Mouse (Mus musculus): ENCODE data around the gene Stk16. TPM values are rescaled to one million over a fixed set of nuclear protein-coding genes. Genes with fewer than 3 reads are reported as not detected.

Gene Stk16
- polyA plus RNA-seq (2014; fragmentation: Nextera tagmentation; extraction: Ambion mirVana): 120 and 144 TPM in 2 replicates

DNA sequence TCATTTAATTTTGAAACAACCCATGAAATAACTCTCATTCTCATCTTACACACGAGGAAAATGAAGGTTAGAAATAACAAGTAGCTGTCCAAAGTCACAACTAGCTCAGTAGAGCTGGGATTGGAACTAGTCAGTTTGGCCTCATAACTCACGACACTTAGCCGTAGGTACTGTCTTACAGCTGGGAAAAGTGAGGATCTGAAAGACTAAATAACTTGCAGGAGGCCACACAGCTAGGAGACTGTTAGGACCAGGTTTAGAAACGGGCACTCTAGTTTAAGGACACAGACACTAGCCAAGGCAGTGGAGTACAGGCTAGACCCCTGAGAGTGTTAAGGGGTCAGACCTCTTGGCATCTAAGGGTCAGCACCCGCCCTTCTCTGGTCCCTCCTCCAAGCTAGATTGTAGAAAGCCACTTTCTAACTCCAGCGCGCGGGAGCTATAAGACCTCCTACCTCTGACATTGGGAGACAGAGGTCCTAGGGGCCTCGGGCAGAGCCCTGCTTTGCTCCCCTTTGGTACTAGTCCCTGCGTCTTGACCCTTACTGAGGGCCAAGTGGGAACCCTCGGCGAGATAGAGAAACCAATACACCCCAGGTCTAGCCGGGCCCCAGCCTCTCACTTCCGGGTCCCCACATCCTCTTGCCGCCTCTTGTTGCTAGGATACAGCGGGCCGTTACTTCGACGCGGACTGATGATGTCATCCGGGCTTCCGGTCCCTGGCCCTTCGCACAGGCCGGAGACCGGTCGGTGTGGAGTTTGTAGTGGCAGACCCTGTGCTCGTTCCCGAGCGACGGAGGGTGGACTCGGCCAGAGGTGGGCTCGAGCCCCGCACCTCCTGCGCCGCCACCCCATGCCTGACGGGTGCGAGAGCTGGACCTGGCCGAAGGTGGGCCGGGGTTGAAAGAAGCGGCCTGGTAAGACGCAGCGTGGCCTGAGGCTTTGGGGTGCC, at the start of gene Stk16, which contains the start of gene Glb1l:
Stk16 (plus strand) TSS at position 703 of the 952 bp plus-strand sequence.
Glb1l (minus strand) TSS at position 678 of the 952 bp plus-strand sequence.
- peak within 1 kb of the TSS; percentile 96 for H3K4me2 ChIP-seq (ENCODE audit: low read length)
- H3K27ac ChIP-seq (replicated peaks; ENCODE audit: low read depth, low read length): 0 out of 2 replicates have a peak within 1 kb of the TSS, but pooled peaks have one; percentile 6
- 5% methylated on average over 42 of the region's 42 CpGs for WGBS
- no peaks in the 10 kb centered on the region for H3K9me3 ChIP-seq (ENCODE audit: control insufficient read depth, low read length)
- H3K4me3 ChIP-seq (replicated peaks; ENCODE audit: low read depth, low read length): peak within 1 kb of the TSS; percentile 71
- peaks cover 27% of the 10 kb centered on the region for H3K36me3 ChIP-seq (ENCODE audit: control insufficient read depth, insufficient read depth, low read length)
- ATAC-seq (ENCODE audit: low FRiP score, low TSS enrichment) (peak; percentile 94), DNase-seq (peak; percentile 98)
- peaks cover 27% of the 10 kb centered on the region for H3K4me1 ChIP-seq (ENCODE audit: control insufficient read depth, insufficient read depth, low read length)
- peak within 1 kb of the TSS; percentile 74 for H3K9ac ChIP-seq (replicated peaks; ENCODE audit: low read length)
- H3K27me3 ChIP-seq (ENCODE audit: control insufficient read depth, insufficient read depth, low read length): no peaks in the 10 kb centered on the region

DNA sequence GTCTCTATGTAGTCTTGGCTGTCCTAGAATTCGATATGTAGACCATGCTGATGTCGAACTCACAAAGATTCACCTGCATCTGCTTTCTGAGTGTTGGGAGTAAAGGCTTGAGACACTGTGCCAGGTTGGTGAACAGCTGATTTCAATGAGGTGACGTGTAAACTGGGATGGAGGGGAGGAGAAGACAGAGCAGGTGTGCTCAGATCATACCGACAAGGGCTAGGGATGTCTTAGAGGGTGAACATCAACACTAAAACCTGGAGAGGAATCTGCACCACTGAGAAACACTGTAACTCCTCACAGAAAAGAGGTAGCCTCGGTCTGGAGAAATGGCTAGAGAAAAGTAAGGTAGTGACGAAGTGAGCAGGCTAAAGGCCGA, 42.6 kb upstream of the Stk16 start:
- DNase-seq (no peak), ATAC-seq (ENCODE audit: low FRiP score, low TSS enrichment) (peak; percentile 25; the same call in 1 of the 2 replicates)
- peak overlapping the region; percentile 34; the same call in 1 of the 2 replicates for H3K9ac ChIP-seq (replicated peaks; ENCODE audit: low read length)
- H3K4me3 ChIP-seq (replicated peaks; ENCODE audit: low read depth, low read length): peak overlapping the region; percentile 77
- H3K27ac ChIP-seq (replicated peaks; ENCODE audit: low read depth, low read length): peak overlapping the region; percentile 85
- peaks cover 31% of the 10 kb centered on the region for H3K36me3 ChIP-seq (ENCODE audit: control insufficient read depth, insufficient read depth, low read length)
- no peaks in the 10 kb centered on the region for H3K9me3 ChIP-seq (ENCODE audit: control insufficient read depth, low read length)
- H3K4me2 ChIP-seq (ENCODE audit: low read length): peak overlapping the region; percentile 72
- H3K27me3 ChIP-seq (ENCODE audit: control insufficient read depth, insufficient read depth, low read length): no peaks in the 10 kb centered on the region
- 9% methylated on average over 7 of the region's 7 CpGs for WGBS
- H3K4me1 ChIP-seq (ENCODE audit: control insufficient read depth, insufficient read depth, low read length): peaks cover 7% of the 10 kb centered on the region

DNA sequence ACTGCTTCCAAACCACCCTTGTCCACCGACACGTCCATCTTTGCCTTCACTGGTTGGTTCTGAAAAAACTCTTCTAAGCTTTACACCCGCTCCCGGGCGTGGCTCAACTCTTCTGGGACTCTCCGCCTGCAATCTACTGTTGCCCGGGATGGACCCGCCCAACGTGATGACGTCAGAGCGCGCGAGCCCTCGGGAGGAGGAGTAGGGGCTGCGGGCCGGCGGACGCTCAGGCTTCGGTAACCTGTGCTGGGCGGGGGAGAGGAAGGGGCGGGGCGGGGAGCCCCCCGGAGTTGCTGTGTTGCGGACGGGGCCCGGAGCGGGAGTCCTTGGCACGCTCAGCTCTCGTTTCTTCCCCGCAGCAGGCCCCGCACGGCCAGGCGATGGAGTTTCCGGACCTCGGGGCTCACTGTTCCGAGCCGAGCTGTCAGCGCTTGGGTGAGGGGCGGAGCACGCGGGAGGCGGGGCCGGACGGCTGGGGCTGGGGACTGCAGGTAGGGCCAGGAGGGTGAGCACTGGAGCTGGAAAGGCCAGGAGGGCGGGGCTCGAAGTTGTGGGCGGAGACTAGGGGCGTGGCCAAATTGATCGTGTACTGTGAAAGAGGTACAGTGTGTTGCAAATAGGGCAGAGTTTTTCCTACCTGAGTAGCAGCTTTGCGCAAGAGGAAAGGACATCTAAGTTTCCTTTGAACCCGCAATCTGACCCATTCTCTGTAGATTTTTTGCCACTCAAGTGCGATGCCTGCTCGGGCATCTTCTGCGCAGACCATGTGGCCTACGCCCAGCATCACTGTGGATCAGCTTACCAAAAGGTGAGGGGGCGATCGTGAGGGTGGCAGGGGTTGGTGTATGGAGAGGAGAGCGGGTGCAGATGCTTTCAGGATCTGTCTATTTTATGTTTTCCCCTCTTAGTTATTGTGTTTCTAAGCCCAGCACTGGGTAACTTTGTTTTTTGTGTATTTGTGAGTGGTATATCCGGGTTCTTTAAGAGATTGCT, 41.9 kb upstream of the Stk16 start, which contains the start of gene Zfand2b:
Zfand2b (plus strand) TSS at position 175 of the 993 bp plus-strand sequence.
- H3K36me3 ChIP-seq (ENCODE audit: control insufficient read depth, insufficient read depth, low read length): peaks cover 38% of the 10 kb centered on the region
- peak within 1 kb of the TSS; percentile 59 for H3K9ac ChIP-seq (replicated peaks; ENCODE audit: low read length)
- H3K27ac ChIP-seq (replicated peaks; ENCODE audit: low read depth, low read length): peak within 1 kb of the TSS; percentile 85
- no peaks in the 10 kb centered on the region for H3K27me3 ChIP-seq (ENCODE audit: control insufficient read depth, insufficient read depth, low read length)
- ATAC-seq (ENCODE audit: low FRiP score, low TSS enrichment) (peak; percentile 95), DNase-seq (peak; percentile 97)
- H3K4me1 ChIP-seq (ENCODE audit: control insufficient read depth, insufficient read depth, low read length): peaks cover 7% of the 10 kb centered on the region
- H3K4me2 ChIP-seq (ENCODE audit: low read length): peak within 1 kb of the TSS; percentile 72
- 1% methylated on average over 59 of the region's 59 CpGs for WGBS
- H3K9me3 ChIP-seq (ENCODE audit: control insufficient read depth, low read length): no peaks in the 10 kb centered on the region
- peak within 1 kb of the TSS; percentile 77 for H3K4me3 ChIP-seq (replicated peaks; ENCODE audit: low read depth, low read length)

DNA sequence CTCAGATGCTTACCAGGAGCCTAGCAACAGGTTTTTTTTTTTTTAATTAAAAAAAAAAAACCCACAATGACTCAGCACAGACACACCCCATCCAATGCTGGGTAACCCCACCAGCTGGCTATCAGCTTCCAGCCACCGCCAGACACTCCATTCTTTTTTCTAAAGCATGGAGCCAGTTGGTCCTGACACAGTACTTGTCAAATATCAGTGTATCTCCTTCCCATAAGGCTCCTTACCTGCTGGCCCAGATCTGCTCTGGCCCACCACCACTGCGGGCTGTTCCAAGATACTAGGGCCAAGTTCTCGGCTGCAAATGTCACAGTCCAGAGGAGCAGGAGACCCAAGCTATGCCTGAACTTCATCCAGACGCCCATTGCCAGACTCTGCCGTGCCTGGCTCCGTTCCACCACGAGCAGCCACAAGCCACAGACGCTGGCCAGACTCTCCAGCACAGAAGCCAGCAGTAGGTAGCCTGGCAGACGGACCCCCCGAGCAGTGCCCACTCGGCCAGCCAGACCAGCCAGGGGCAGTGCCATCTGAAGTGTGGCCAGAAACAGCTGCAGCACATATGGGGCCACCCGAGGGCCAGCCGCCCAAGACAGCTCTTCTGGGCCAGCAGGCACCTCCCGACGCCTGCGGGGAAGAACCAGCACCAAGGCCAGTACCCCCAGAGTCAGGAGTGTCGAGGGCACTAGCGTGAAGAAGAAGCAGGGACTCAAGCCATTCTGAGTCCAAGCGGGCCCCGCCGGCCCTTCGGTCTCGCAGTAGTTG, 31.1 kb upstream of the Stk16 start:
- Histone ChIP-seq H3K9ac (replicated peaks; ENCODE audit: low read length) (peak overlapping the region; percentile 61), H3K4me2 (ENCODE audit: low read length) (peak overlapping the region; percentile 100), H3K27me3 (ENCODE audit: control insufficient read depth, insufficient read depth, low read length) (no peaks in the 10 kb centered on the region), H3K36me3 (ENCODE audit: control insufficient read depth, insufficient read depth, low read length) (peaks cover 60% of the 10 kb centered on the region), H3K27ac (replicated peaks; ENCODE audit: low read depth, low read length) (peak overlapping the region; percentile 57; the same call in 1 of the 2 replicates), H3K9me3 (ENCODE audit: control insufficient read depth, low read length) (no peaks in the 10 kb centered on the region), H3K4me3 (replicated peaks; ENCODE audit: low read depth, low read length) (peak overlapping the region; percentile 55), H3K4me1 (ENCODE audit: control insufficient read depth, insufficient read depth, low read length) (peaks cover 16% of the 10 kb centered on the region)
- DNase-seq (peak; percentile 39), ATAC-seq (ENCODE audit: low FRiP score, low TSS enrichment) (peak; percentile 7)
- WGBS: 6% methylated on average over 23 of the region's 23 CpGs

DNA sequence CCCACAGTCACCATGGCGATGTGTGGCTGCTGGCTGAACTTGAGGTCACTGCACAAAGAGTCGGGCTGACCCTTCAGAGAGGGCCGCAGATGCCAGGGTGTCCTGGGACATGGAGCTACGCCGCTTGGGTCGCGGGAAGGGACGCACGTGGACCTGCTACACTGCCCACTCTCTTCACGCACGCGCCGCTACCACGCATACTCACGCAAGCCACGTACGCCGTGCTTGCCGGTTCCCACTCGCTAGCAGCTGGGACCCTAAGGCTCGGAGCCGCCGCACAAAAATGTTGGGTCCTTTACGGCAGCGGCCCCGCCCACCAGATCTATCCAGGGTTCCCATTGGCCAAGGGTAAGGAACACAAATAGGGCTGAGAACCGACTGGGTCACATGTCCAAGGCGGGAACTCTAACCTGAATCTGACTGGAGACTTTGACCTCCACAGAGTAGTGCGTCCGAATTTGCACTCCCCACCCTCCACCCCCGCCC, 30.5 kb upstream of the Stk16 start, which contains the start of gene Abcb6:
Abcb6 (minus strand) TSS at position 288 of the 486 bp plus-strand sequence.
- H3K36me3 ChIP-seq (ENCODE audit: control insufficient read depth, insufficient read depth, low read length): peaks cover 62% of the 10 kb centered on the region
- peak; percentile 94 for ATAC-seq (ENCODE audit: low FRiP score, low TSS enrichment)
- under 1% methylated on average over 31 of the region's 31 CpGs for WGBS

DNA sequence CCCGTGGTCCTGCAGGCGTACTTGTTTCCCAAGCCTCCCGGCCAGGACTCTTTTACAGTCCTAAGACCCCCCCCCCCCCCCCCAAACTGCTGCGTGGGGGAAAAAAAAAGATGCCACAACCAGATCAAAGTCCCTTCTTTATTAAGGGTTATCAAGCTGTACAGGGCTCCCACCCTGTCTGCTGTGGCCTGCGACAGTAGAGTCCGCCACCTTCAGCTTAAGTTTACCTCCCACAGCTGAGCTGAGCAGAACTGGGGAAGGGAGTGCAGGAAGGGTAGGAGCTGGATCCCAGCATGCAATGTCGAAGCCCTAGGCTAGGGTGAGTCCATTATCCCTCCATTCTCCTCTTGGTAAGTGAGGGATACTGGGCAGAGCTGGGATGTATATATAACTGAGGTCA, 29.9 kb upstream of the Stk16 start:
- ATAC-seq (ENCODE audit: low FRiP score, low TSS enrichment): no peak
- 0 out of 2 replicates have a peak overlapping the region, but pooled peaks have one; percentile 57 for H3K27ac ChIP-seq (replicated peaks; ENCODE audit: low read depth, low read length)

More for the DNA sequence above, 30.5 kb upstream of the Stk16 start, which contains the start of gene Abcb6:
- Histone ChIP-seq H3K4me2 (ENCODE audit: low read length) (peak within 1 kb of the TSS; percentile 100), H3K9me3 (ENCODE audit: control insufficient read depth, low read length) (no peaks in the 10 kb centered on the region), H3K9ac (replicated peaks; ENCODE audit: low read length) (peak within 1 kb of the TSS; percentile 61), H3K4me1 (ENCODE audit: control insufficient read depth, insufficient read depth, low read length) (peaks cover 16% of the 10 kb centered on the region), H3K27me3 (ENCODE audit: control insufficient read depth, insufficient read depth, low read length) (no peaks in the 10 kb centered on the region), H3K27ac (replicated peaks; ENCODE audit: low read depth, low read length) (peak within 1 kb of the TSS; percentile 57; the same call in 1 of the 2 replicates), H3K4me3 (replicated peaks; ENCODE audit: low read depth, low read length) (peak within 1 kb of the TSS; percentile 55)
- peak; percentile 96 for DNase-seq

DNA sequence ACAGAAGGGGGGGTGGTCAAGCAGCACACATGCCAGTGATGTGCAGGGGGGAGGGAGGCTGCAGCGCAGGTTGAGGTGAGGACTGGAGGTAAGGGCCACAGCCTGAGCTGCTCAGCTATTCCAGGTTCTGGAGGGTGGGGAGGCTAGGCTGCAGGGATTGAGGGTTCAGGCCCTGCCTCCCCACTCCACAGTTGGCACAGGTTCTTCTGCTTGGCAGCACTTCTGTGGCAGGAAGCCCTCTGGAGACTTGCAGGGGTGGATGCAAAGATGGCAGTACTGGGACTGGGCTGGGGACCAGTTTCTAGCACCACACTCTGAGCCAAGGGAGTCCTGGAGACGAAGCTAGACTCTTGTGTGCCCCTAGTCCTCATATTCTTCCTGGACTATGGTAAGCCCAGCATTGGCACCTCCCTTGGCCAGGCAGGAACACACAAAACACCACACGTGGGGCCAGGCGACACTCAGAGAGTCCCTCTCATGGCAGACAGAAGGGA, 29.2 kb upstream of the Stk16 start:
- Histone ChIP-seq H3K9me3 (ENCODE audit: control insufficient read depth, low read length) (no peaks in the 10 kb centered on the region), H3K4me1 (ENCODE audit: control insufficient read depth, insufficient read depth, low read length) (peaks cover 16% of the 10 kb centered on the region), H3K36me3 (ENCODE audit: control insufficient read depth, insufficient read depth, low read length) (peaks cover 62% of the 10 kb centered on the region), H3K27ac (replicated peaks; ENCODE audit: low read depth, low read length) (no peak overlapping the region), H3K4me2 (ENCODE audit: low read length) (no peak overlapping the region), H3K27me3 (ENCODE audit: control insufficient read depth, insufficient read depth, low read length) (no peaks in the 10 kb centered on the region), H3K4me3 (replicated peaks; ENCODE audit: low read depth, low read length) (no peak overlapping the region), H3K9ac (replicated peaks; ENCODE audit: low read length) (no peak overlapping the region)
- 83% methylated on average over 4 of the region's 4 CpGs for WGBS
- DNase-seq: no peak
- no peak for ATAC-seq (ENCODE audit: low FRiP score, low TSS enrichment)

More for the DNA sequence above, 29.9 kb upstream of the Stk16 start:
- Histone ChIP-seq H3K4me3 (replicated peaks; ENCODE audit: low read depth, low read length) (peak overlapping the region; percentile 55), H3K36me3 (ENCODE audit: control insufficient read depth, insufficient read depth, low read length) (peaks cover 62% of the 10 kb centered on the region), H3K27me3 (ENCODE audit: control insufficient read depth, insufficient read depth, low read length) (no peaks in the 10 kb centered on the region), H3K9ac (replicated peaks; ENCODE audit: low read length) (no peak overlapping the region), H3K4me1 (ENCODE audit: control insufficient read depth, insufficient read depth, low read length) (peaks cover 16% of the 10 kb centered on the region), H3K9me3 (ENCODE audit: control insufficient read depth, low read length) (no peaks in the 10 kb centered on the region), H3K4me2 (ENCODE audit: low read length) (peak overlapping the region; percentile 100)
- WGBS: 31% methylated on average over 7 of the region's 7 CpGs
- DNase-seq: no peak
